Comparison of ENCODE assay signal across 22 mouse cellular contexts in the genomic region with DNA sequence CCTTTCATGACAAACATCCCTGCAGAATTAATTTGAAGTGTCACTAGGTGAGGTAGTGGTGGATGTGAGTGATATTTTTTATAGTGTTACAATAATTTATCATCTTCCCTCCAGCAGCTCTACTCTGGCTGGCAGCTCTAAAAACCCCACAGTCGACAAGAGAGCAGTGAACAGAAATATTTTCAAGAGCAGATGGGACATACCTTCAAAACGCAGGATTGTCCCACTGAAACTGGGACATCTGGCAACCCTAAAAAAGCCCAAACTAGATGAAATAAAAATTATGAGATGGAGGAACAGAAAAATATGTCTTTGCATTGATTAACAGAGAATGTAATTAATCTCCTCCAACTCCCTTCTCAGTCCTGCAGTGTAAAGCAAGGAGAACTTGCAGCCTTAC. TPM values are rescaled to one million over a fixed set of nuclear protein-coding genes. Genes with fewer than 3 reads are reported as not detected.
"Had no signal": no experiment of that assay in that cellular context is flagged by ENCODE, and none has a peak within 500 bp of the region (broad histone marks: within the 10 kb centered on the region; RNA-seq: fewer than 3 reads in every experiment).

No protein-coding gene starts in this region.

- DNase-seq: kidney, adult 11 months; kidney, adult 8-10 months; kidney, postnatal 14 days; kidney, postnatal 4 days; liver, embryonic 13.5 days; lung, adult 2 months; lung, postnatal 14 days; lung, postnatal 4 days; midbrain, embryonic 14.5 days; right cerebral cortex, postnatal 25 days; spleen, adult 18-20 months; thymus, postnatal 25 days had no signal

- H3K9ac ChIP-seq: liver, embryonic 13.5 days; stomach, embryonic 15.5 days had no signal

- H3K4me1 ChIP-seq: liver, embryonic 13.5 days; stomach, embryonic 15.5 days had no signal

- H3K4me2 ChIP-seq: liver, embryonic 13.5 days; midbrain, embryonic 11.5 days; stomach, embryonic 15.5 days had no signal

- H3K9me3 ChIP-seq: liver, embryonic 13.5 days; stomach, embryonic 15.5 days had no signal

- H3K36me3 ChIP-seq: liver, embryonic 13.5 days; stomach, embryonic 15.5 days had no signal

- H3K4me3 ChIP-seq: liver, embryonic 13.5 days; stomach, embryonic 15.5 days had no signal

- H3K27me3 ChIP-seq: liver, embryonic 13.5 days; stomach, embryonic 15.5 days had no signal

- H3K27ac ChIP-seq: liver, embryonic 13.5 days; stomach, embryonic 15.5 days had no signal

RNA-seq across cellular contexts. Expression of a gene that starts 30.2 kb away (rescaled TPM):
- total RNA-seq: liver, adult 2 months; megakaryocyte progenitor cell, adult 5-6 weeks; megakaryocyte-erythroid progenitor cell, adult 5-6 weeks; midbrain, postnatal 0 days had no signal
- polyA plus RNA-seq: limb, embryonic 11.5 days; liver, adult 2 months; liver, embryonic 13.5 days; liver, embryonic 16.5 days; midbrain, embryonic 14.5 days; midbrain, postnatal 0 days; neural tube, embryonic 11.5 days; thymus, postnatal 0 days had no signal
